Comparison of ENCODE assay signal across 10 mouse cellular contexts in genomic region chr15:99420101-99420500, GRCm38 (mm10). TPM values are rescaled to one million over a fixed set of nuclear protein-coding genes. Genes with fewer than 3 reads are reported as not detected.
DNase-seq lines count a peak whose midpoint lies in the region; ATAC-seq lines count a peak whose summit lies in the region.
"Had no signal": no experiment of that assay in that cellular context is flagged by ENCODE, and none has a peak within 500 bp of the region (broad histone marks: within the 10 kb centered on the region; RNA-seq: fewer than 3 reads in every experiment).

No protein-coding gene starts in this region.

- peak overlapping the region; percentile 90 for H3K27ac ChIP-seq in heart, embryonic 15.5 days
- peak overlapping the region; percentile 86 for H3K27ac ChIP-seq in embryonic facial prominence, embryonic 12.5 days
- H3K27ac ChIP-seq in hindbrain, embryonic 15.5 days (replicated peaks): peak overlapping the region; percentile 73
- peak overlapping the region; percentile 76 for H3K27ac ChIP-seq in midbrain, embryonic 13.5 days

- ATAC-seq in heart, embryonic 15.5 days (replicated peaks; ENCODE audit: insufficient number of reproducible peaks, insufficient read depth, low FRiP score, low read depth): no peak
- ATAC-seq in embryonic facial prominence, embryonic 12.5 days (ENCODE audit: insufficient number of reproducible peaks, insufficient read depth, low FRiP score, low TSS enrichment): no peak
- no peak for ATAC-seq in hindbrain, embryonic 15.5 days (ENCODE audit: low FRiP score, low read depth)
- no peak for ATAC-seq in midbrain, embryonic 13.5 days

- no peak overlapping the region for H3K9ac ChIP-seq in heart, embryonic 15.5 days
- H3K9ac ChIP-seq in embryonic facial prominence, embryonic 12.5 days: no peak overlapping the region
- H3K9ac ChIP-seq in hindbrain, embryonic 15.5 days: no peak overlapping the region
- no peak overlapping the region for H3K9ac ChIP-seq in midbrain, embryonic 13.5 days (replicated peaks)

- no peaks in the 10 kb centered on the region for H3K9me3 ChIP-seq in heart, embryonic 15.5 days (replicated peaks)
- no peaks in the 10 kb centered on the region for H3K9me3 ChIP-seq in embryonic facial prominence, embryonic 12.5 days
- H3K9me3 ChIP-seq in hindbrain, embryonic 15.5 days: no peaks in the 10 kb centered on the region
- H3K9me3 ChIP-seq in midbrain, embryonic 13.5 days: no peaks in the 10 kb centered on the region

- H3K36me3 ChIP-seq in heart, embryonic 15.5 days: peaks cover 20% of the 10 kb centered on the region; the same call in 1 of the 2 replicates
- peaks cover 27% of the 10 kb centered on the region for H3K36me3 ChIP-seq in embryonic facial prominence, embryonic 12.5 days
- H3K36me3 ChIP-seq in hindbrain, embryonic 15.5 days: peaks cover 6% of the 10 kb centered on the region; the same call in 1 of the 2 replicates
- peaks cover 35% of the 10 kb centered on the region for H3K36me3 ChIP-seq in midbrain, embryonic 13.5 days

- H3K4me3 ChIP-seq in heart, embryonic 15.5 days: no peak overlapping the region
- no peak overlapping the region for H3K4me3 ChIP-seq in embryonic facial prominence, embryonic 12.5 days
- no peak overlapping the region for H3K4me3 ChIP-seq in hindbrain, embryonic 15.5 days
- H3K4me3 ChIP-seq in midbrain, embryonic 13.5 days (replicated peaks): no peak overlapping the region
- H3K4me3 ChIP-seq: erythroblast, embryonic 14.5 days had no signal

- DNase-seq in heart, postnatal 36 days: no peak
- no peak for DNase-seq in cerebellum, postnatal 4 days (ENCODE audit: low spot score in 2 of 2)
- DNase-seq in left cerebral cortex, postnatal 14 days (ENCODE audit: low spot score in 2 of 2): no peak
- no peak for DNase-seq in MN1 (ENCODE audit: low spot score)

- WGBS in heart, embryonic 15.5 days: 37% methylated on average over 5 of the region's 5 CpGs
- WGBS in embryonic facial prominence, embryonic 12.5 days: 17% methylated on average over 5 of the region's 5 CpGs
- 30% methylated on average over 5 of the region's 5 CpGs for WGBS in hindbrain, embryonic 15.5 days
- 18% methylated on average over 5 of the region's 5 CpGs for WGBS in midbrain, embryonic 13.5 days

- H3K4me2 ChIP-seq in heart, embryonic 15.5 days: peak overlapping the region; percentile 46
- H3K4me2 ChIP-seq in embryonic facial prominence, embryonic 12.5 days (replicated peaks): peak overlapping the region; percentile 36
- peak overlapping the region; percentile 31 for H3K4me2 ChIP-seq in hindbrain, embryonic 15.5 days
- peak overlapping the region; percentile 30; the same call in 1 of the 2 replicates for H3K4me2 ChIP-seq in midbrain, embryonic 13.5 days (replicated peaks)

- intact Hi-C loops in heart, postnatal 36 days (cut with DNase I): no loop called here
- intact Hi-C loops in left cerebral cortex, postnatal 14 days (cut with DNase I): no loop called here

- H3K27me3 ChIP-seq in heart, embryonic 15.5 days: no peaks in the 10 kb centered on the region
- H3K27me3 ChIP-seq in embryonic facial prominence, embryonic 12.5 days: no peaks in the 10 kb centered on the region
- no peaks in the 10 kb centered on the region for H3K27me3 ChIP-seq in hindbrain, embryonic 15.5 days
- H3K27me3 ChIP-seq in midbrain, embryonic 13.5 days: no peaks in the 10 kb centered on the region
- H3K27me3 ChIP-seq: CH12.LX had no signal

- H3K4me1 ChIP-seq in heart, embryonic 15.5 days (replicated peaks): peaks cover 32% of the 10 kb centered on the region
- H3K4me1 ChIP-seq in embryonic facial prominence, embryonic 12.5 days: peaks cover 21% of the 10 kb centered on the region
- H3K4me1 ChIP-seq in hindbrain, embryonic 15.5 days (replicated peaks): peaks cover 10% of the 10 kb centered on the region
- H3K4me1 ChIP-seq in midbrain, embryonic 13.5 days (replicated peaks): peaks cover 10% of the 10 kb centered on the region

RNA-seq across cellular contexts. Expression of gene Tmbim6, which starts 27.4 kb away (rescaled TPM):
- polyA plus RNA-seq in heart, embryonic 15.5 days (2015; fragmentation: Nextera tagmentation; extraction: Ambion mirVana): 221 and 295 TPM in 2 replicates
- total RNA-seq in heart, postnatal 36 days (2021): 100 to 1,000 TPM; 233 to 243 TPM
- polyA plus RNA-seq in embryonic facial prominence, embryonic 12.5 days (2016; fragmentation: Nextera tagmentation; extraction: Ambion mirVana): 256 and 268 TPM in 2 replicates
- polyA plus RNA-seq in hindbrain, embryonic 15.5 days (2015; fragmentation: Nextera tagmentation; extraction: Ambion mirVana): 299 and 320 TPM in 2 replicates
- 228 and 244 TPM in 2 replicates for polyA plus RNA-seq in midbrain, embryonic 13.5 days (2015; fragmentation: Nextera tagmentation; extraction: Ambion mirVana)
- total RNA-seq in left cerebral cortex, postnatal 14 days (2021): 100 to 1,000 TPM; 330 to 349 TPM

RNA-seq across cellular contexts. Expression of gene Nckap5l, which starts 37.4 kb away (rescaled TPM):
- 6.8 and 8.0 TPM in 2 replicates for polyA plus RNA-seq in heart, embryonic 15.5 days (2015; fragmentation: Nextera tagmentation; extraction: Ambion mirVana)
- total RNA-seq in heart, postnatal 36 days (2021): 1 to 10 TPM; 6.9 to 8.8 TPM
- 11.6 and 12.3 TPM in 2 replicates for polyA plus RNA-seq in embryonic facial prominence, embryonic 12.5 days (2016; fragmentation: Nextera tagmentation; extraction: Ambion mirVana)
- 14.7 and 17.1 TPM in 2 replicates for polyA plus RNA-seq in hindbrain, embryonic 15.5 days (2015; fragmentation: Nextera tagmentation; extraction: Ambion mirVana)
- polyA plus RNA-seq in midbrain, embryonic 13.5 days (2015; fragmentation: Nextera tagmentation; extraction: Ambion mirVana): 12.2 and 15.6 TPM in 2 replicates
- total RNA-seq in left cerebral cortex, postnatal 14 days (2021): 10 to 100 TPM; 27.6 to 35.6 TPM

RNA-seq across cellular contexts. Expression of gene Fmnl3, which starts 49.8 kb away (rescaled TPM):
- 14.0 and 17.8 TPM in 2 replicates for polyA plus RNA-seq in heart, embryonic 15.5 days (2015; fragmentation: Nextera tagmentation; extraction: Ambion mirVana)
- total RNA-seq in heart, postnatal 36 days (2021): 10 to 100 TPM; 19.0 to 22.3 TPM
- 32.6 and 37.0 TPM in 2 replicates for polyA plus RNA-seq in embryonic facial prominence, embryonic 12.5 days (2016; fragmentation: Nextera tagmentation; extraction: Ambion mirVana)
- polyA plus RNA-seq in hindbrain, embryonic 15.5 days (2015; fragmentation: Nextera tagmentation; extraction: Ambion mirVana): 8.9 and 9.1 TPM in 2 replicates
- polyA plus RNA-seq in midbrain, embryonic 13.5 days (2015; fragmentation: Nextera tagmentation; extraction: Ambion mirVana): 8.5 and 8.7 TPM in 2 replicates
- total RNA-seq in left cerebral cortex, postnatal 14 days (2021): 10 to 100 TPM; 11.3 to 13.4 TPM

RNA-seq across cellular contexts. Expression of gene Bcdin3d, which starts 54.4 kb away (rescaled TPM):
- 10.8 and 11.7 TPM in 2 replicates for polyA plus RNA-seq in heart, embryonic 15.5 days (2015; fragmentation: Nextera tagmentation; extraction: Ambion mirVana)
- total RNA-seq in heart, postnatal 36 days (2021): 1 to 10 TPM; 3.2 to 3.4 TPM
- polyA plus RNA-seq in embryonic facial prominence, embryonic 12.5 days (2016; fragmentation: Nextera tagmentation; extraction: Ambion mirVana): 14.6 and 16.3 TPM in 2 replicates
- 16.4 and 17.7 TPM in 2 replicates for polyA plus RNA-seq in hindbrain, embryonic 15.5 days (2015; fragmentation: Nextera tagmentation; extraction: Ambion mirVana)
- 26.5 and 26.9 TPM in 2 replicates for polyA plus RNA-seq in midbrain, embryonic 13.5 days (2015; fragmentation: Nextera tagmentation; extraction: Ambion mirVana)
- total RNA-seq in left cerebral cortex, postnatal 14 days (2021): 1 to 10 TPM; 4.7 to 4.8 TPM
